Mouse (Mus musculus) kidney, embryonic 14.5 days (tissue): ENCODE measurements around the gene Plxdc2. TPM values are rescaled to one million over a fixed set of nuclear protein-coding genes. Genes with fewer than 3 reads are reported as not detected.

Experiments
- ATAC-seq: fragments of 200-750 bp; cut with Nextera tagmentation; 2 replicates; pipeline ENCODE4 v1.8.0; 2017; ENCODE audit warnings: moderate number of reproducible peaks, mild to moderate bottlenecking, moderate TSS enrichment, moderate library complexity; ENCODE audit not compliant: low FRiP score, low TSS enrichment
- H3K27ac ChIP-seq: fragments of 300-500 bp; sonication (generic); 2 replicates; pipeline ENCODE4 v1.5.1; 2014; ENCODE audit warnings: low read depth, mild to moderate bottlenecking, low read length, moderate library complexity, mixed read lengths
- H3K27me3 ChIP-seq: fragments of 300-500 bp; sonication (generic); 2 replicates; pipeline ENCODE4 v1.6.1; 2014; ENCODE audit warnings: mild to moderate bottlenecking, low read length; ENCODE audit not compliant: control insufficient read depth, insufficient read depth
- H3K36me3 ChIP-seq: fragments of 300-500 bp; sonication (generic); 2 replicates; pipeline ENCODE4 v1.6.1; 2014; ENCODE audit warnings: low read length, mixed read lengths; ENCODE audit not compliant: control insufficient read depth, insufficient read depth
- H3K4me1 ChIP-seq: fragments of 300-500 bp; sonication (generic); 2 replicates; pipeline ENCODE4 v1.6.1; 2014; ENCODE audit warnings: low read length, mixed read lengths; ENCODE audit not compliant: control insufficient read depth, insufficient read depth
- H3K4me2 ChIP-seq: fragments of 300-500 bp; sonication (generic); replicated peaks from 2 replicates; pipeline ENCODE4 v1.6.1; 2014; ENCODE audit warnings: low read depth, mild to moderate bottlenecking, low read length
- H3K4me3 ChIP-seq: fragments of 300-500 bp; sonication (generic); 2 replicates; pipeline ENCODE4 v1.5.1; 2014; ENCODE audit warnings: mild to moderate bottlenecking, low read length
- H3K9ac ChIP-seq: fragments of 300-500 bp; sonication (generic); 2 replicates; pipeline ENCODE4 v1.6.1; 2014; ENCODE audit warnings: low read depth, mild to moderate bottlenecking, low read length, moderate library complexity
- H3K9me3 ChIP-seq: fragments of 300-500 bp; sonication (generic); 2 replicates; pipeline ENCODE4 v1.6.1; 2016; ENCODE audit warnings: low read length; ENCODE audit not compliant: control insufficient read depth
- WGBS: fragments of 180-500 bp; shearing (Covaris S2); extraction: QIAGEN DNeasy Blood & Tissue Kit; methylation state at CpG from one replicate; pipeline ENCODE4 v1.1.7; 2014; 5-methylcytosine and 5-hydroxymethylcytosine counted together
- polyA plus RNA-seq: library from polyadenylated mRNA; unstranded; fragments of >200 nt; fragmentation: Nextera tagmentation; extraction: Ambion mirVana; gene quantifications from 2 replicates; pipeline ENCODE4 v1.2.1, GENCODE M21; 2014

Gene Plxdc2
- polyA plus RNA-seq, 1 experiment from 2014 or later = 40.6 TPM

GRCm38 (mm10) chr2:16451666-16452009 is 95.5 kb downstream of the Plxdc2 start:
- H3K4me3 ChIP-seq = no peak overlapping the region
- no peak overlapping the region for H3K9ac ChIP-seq
- H3K4me2 ChIP-seq = no peak overlapping the region
- H3K4me1 ChIP-seq = peaks cover 10% of the 10 kb centered on the region; the same call in 1 of the 2 replicates
- 75% methylated on average over 4 of the region's 4 CpGs for WGBS
- H3K9me3 ChIP-seq = peaks cover 3% of the 10 kb centered on the region; the same call in 1 of the 2 replicates
- ATAC-seq = 0 out of 2 replicates have a peak, but pooled peaks have one; percentile 6
- peak overlapping the region; percentile 65; the same call in 1 of the 2 replicates for H3K27ac ChIP-seq
- no peaks in the 10 kb centered on the region for H3K27me3 ChIP-seq
- H3K36me3 ChIP-seq = no peaks in the 10 kb centered on the region

GRCm38 (mm10) chr2:16452080-16452479 is 96.0 kb downstream of the Plxdc2 start:
- ATAC-seq = no peak
- 93% methylated on average over 3 of the region's 3 CpGs for WGBS
- Histone ChIP-seq H3K27ac (no peak overlapping the region), H3K4me2 (no peak overlapping the region), H3K9me3 (peaks cover 3% of the 10 kb centered on the region; the same call in 1 of the 2 replicates), H3K4me1 (peaks cover 10% of the 10 kb centered on the region; the same call in 1 of the 2 replicates), H3K27me3 (no peaks in the 10 kb centered on the region), H3K4me3 (no peak overlapping the region), H3K9ac (no peak overlapping the region), H3K36me3 (no peaks in the 10 kb centered on the region)

- no peak overlapping the region for H3K9ac ChIP-seq
- H3K4me1 ChIP-seq = peaks cover 5% of the 10 kb centered on the region; the same call in 1 of the 2 replicates
- H3K36me3 ChIP-seq = no peaks in the 10 kb centered on the region
- H3K4me3 ChIP-seq = no peak overlapping the region
- peaks cover 3% of the 10 kb centered on the region; the same call in 1 of the 2 replicates for H3K9me3 ChIP-seq
- ATAC-seq = no peak
- H3K27ac ChIP-seq = no peak overlapping the region
- H3K27me3 ChIP-seq = no peaks in the 10 kb centered on the region
- no peak overlapping the region for H3K4me2 ChIP-seq
- 91% methylated on average over 1 of the region's 1 CpGs for WGBS
These were observed 100.2 kb downstream of the Plxdc2 start for GRCm38 (mm10) chr2:16456264-16456780.

GRCm38 (mm10) chr2:16459490-16459889 is 103.4 kb downstream of the Plxdc2 start:
- no peak for ATAC-seq

GRCm38 (mm10) chr2:16470099-16470498 is 114.0 kb downstream of the Plxdc2 start:
- 69% methylated on average over 3 of the region's 3 CpGs for WGBS
- H3K4me2 ChIP-seq = no peak overlapping the region

More at GRCm38 (mm10) chr2:16459490-16459889, 103.4 kb downstream of the Plxdc2 start:
- H3K9me3 ChIP-seq = no peaks in the 10 kb centered on the region
- no peak overlapping the region for H3K27ac ChIP-seq
- no peaks in the 10 kb centered on the region for H3K36me3 ChIP-seq
- no peak overlapping the region for H3K9ac ChIP-seq
- 53% methylated on average over 1 of the region's 1 CpGs for WGBS
- peaks cover 5% of the 10 kb centered on the region; the same call in 1 of the 2 replicates for H3K4me1 ChIP-seq
- no peak overlapping the region for H3K4me3 ChIP-seq
- H3K4me2 ChIP-seq = no peak overlapping the region
- H3K27me3 ChIP-seq = no peaks in the 10 kb centered on the region

GRCm38 (mm10) chr2:16483943-16484342 is 127.8 kb downstream of the Plxdc2 start:
- no peaks in the 10 kb centered on the region for H3K9me3 ChIP-seq
- H3K27me3 ChIP-seq = no peaks in the 10 kb centered on the region
- H3K36me3 ChIP-seq = no peaks in the 10 kb centered on the region
- no peak overlapping the region for H3K9ac ChIP-seq
- no peak overlapping the region for H3K4me3 ChIP-seq
- 84% methylated on average over 2 of the region's 2 CpGs for WGBS
- no peak overlapping the region for H3K27ac ChIP-seq
- no peak for ATAC-seq
- H3K4me2 ChIP-seq = no peak overlapping the region
- H3K4me1 ChIP-seq = no peaks in the 10 kb centered on the region

More at GRCm38 (mm10) chr2:16470099-16470498, 114.0 kb downstream of the Plxdc2 start:
- no peak overlapping the region for H3K4me3 ChIP-seq
- no peak for ATAC-seq
- no peak overlapping the region for H3K9ac ChIP-seq
- H3K27ac ChIP-seq = no peak overlapping the region
- no peaks in the 10 kb centered on the region for H3K36me3 ChIP-seq
- no peaks in the 10 kb centered on the region for H3K9me3 ChIP-seq
- no peaks in the 10 kb centered on the region for H3K4me1 ChIP-seq
- no peaks in the 10 kb centered on the region for H3K27me3 ChIP-seq

GRCm38 (mm10) chr2:16485970-16486369 is 129.9 kb downstream of the Plxdc2 start:
- H3K4me3 ChIP-seq = no peak overlapping the region
- H3K36me3 ChIP-seq = no peaks in the 10 kb centered on the region
- H3K27ac ChIP-seq = no peak overlapping the region
- no peaks in the 10 kb centered on the region for H3K4me1 ChIP-seq
- no peaks in the 10 kb centered on the region for H3K9me3 ChIP-seq
- H3K27me3 ChIP-seq = no peaks in the 10 kb centered on the region
- no peak for ATAC-seq
- H3K4me2 ChIP-seq = no peak overlapping the region
- 89% methylated on average over 3 of the region's 3 CpGs for WGBS
- no peak overlapping the region for H3K9ac ChIP-seq

GRCm38 (mm10) chr2:16491242-16491641 is 135.1 kb downstream of the Plxdc2 start:
- no peak overlapping the region for H3K27ac ChIP-seq
- no peak overlapping the region for H3K4me2 ChIP-seq
- no peak for ATAC-seq
- no peaks in the 10 kb centered on the region for H3K9me3 ChIP-seq
- WGBS = 62% methylated on average over 3 of the region's 3 CpGs
- no peak overlapping the region for H3K9ac ChIP-seq
- H3K27me3 ChIP-seq = no peaks in the 10 kb centered on the region
- no peaks in the 10 kb centered on the region for H3K4me1 ChIP-seq
- H3K36me3 ChIP-seq = no peaks in the 10 kb centered on the region
- no peak overlapping the region for H3K4me3 ChIP-seq

- no peak for ATAC-seq
- Histone ChIP-seq H3K36me3 (no peaks in the 10 kb centered on the region), H3K4me3 (no peak overlapping the region), H3K9ac (no peak overlapping the region), H3K27me3 (no peaks in the 10 kb centered on the region), H3K4me1 (no peaks in the 10 kb centered on the region), H3K27ac (no peak overlapping the region), H3K9me3 (no peaks in the 10 kb centered on the region), H3K4me2 (no peak overlapping the region)
- WGBS = 60% methylated on average over 1 of the region's 1 CpGs
These were observed 146.7 kb downstream of the Plxdc2 start for GRCm38 (mm10) chr2:16502843-16503242.
